Mouse (Mus musculus) limb, embryonic 11.5 days (tissue): ENCODE measurements around the gene Slc44a1. TPM values are rescaled to one million over a fixed set of nuclear protein-coding genes. Genes with fewer than 3 reads are reported as not detected.

Experiments
- ATAC-seq: fragments of 200-750 bp; cut with Nextera tagmentation; 2 replicates; pipeline ENCODE4 v1.8.0; 2017; ENCODE audit warnings: low read depth; ENCODE audit not compliant: insufficient number of reproducible peaks, low FRiP score, low TSS enrichment
- DNase-seq: peaks from one replicate; pipeline ENCODE4 v3.0.0-alpha.2; 2015; ENCODE audit warnings: low spot score
- H3K27ac ChIP-seq: fragments of 300-500 bp; sonication (generic); replicated peaks from 2 replicates; pipeline ENCODE4 v1.5.1; 2014; ENCODE audit warnings: low read depth, mild to moderate bottlenecking, low read length
- H3K27me3 ChIP-seq: fragments of 300-500 bp; sonication (generic); 2 replicates; pipeline ENCODE4 v1.6.1; 2014; ENCODE audit warnings: mild to moderate bottlenecking, low read length, mixed read lengths; ENCODE audit not compliant: control insufficient read depth, insufficient read depth
- H3K36me3 ChIP-seq: fragments of 300-500 bp; sonication (generic); 2 replicates; pipeline ENCODE4 v1.6.1; 2014; ENCODE audit warnings: mild to moderate bottlenecking, low read length, moderate library complexity, mixed read lengths; ENCODE audit not compliant: control insufficient read depth, insufficient read depth
- H3K4me1 ChIP-seq: fragments of 300-500 bp; sonication (generic); 2 replicates; pipeline ENCODE4 v1.6.1; 2014; ENCODE audit warnings: low read length, mixed read lengths; ENCODE audit not compliant: control insufficient read depth, insufficient read depth
- H3K4me2 ChIP-seq: fragments of 300-500 bp; sonication (generic); 2 replicates; pipeline ENCODE4 v1.6.1; 2014; ENCODE audit warnings: low read depth, mild to moderate bottlenecking, moderate library complexity; ENCODE audit not compliant: severe bottlenecking
- H3K4me3 ChIP-seq: fragments of 300-500 bp; sonication (generic); 2 replicates; pipeline ENCODE4 v1.5.1; 2014; ENCODE audit warnings: low read depth, low read length
- H3K9ac ChIP-seq: fragments of 300-500 bp; sonication (generic); 2 replicates; pipeline ENCODE4 v1.6.1; 2014; ENCODE audit warnings: mild to moderate bottlenecking, low read length
- H3K9me3 ChIP-seq: fragments of 300-500 bp; sonication (generic); 2 replicates; pipeline ENCODE4 v1.6.1; 2016; ENCODE audit warnings: low read length; ENCODE audit not compliant: control insufficient read depth
- WGBS: fragments of 180-500 bp; shearing (Covaris S2); extraction: QIAGEN DNeasy Blood & Tissue Kit; methylation state at CpG from one replicate; pipeline ENCODE4 v1.1.7; 2014; 5-methylcytosine and 5-hydroxymethylcytosine counted together
- polyA plus RNA-seq: library from polyadenylated mRNA; unstranded; fragments of >200 nt; fragmentation: Nextera tagmentation; extraction: Ambion mirVana; gene quantifications from 2 replicates; pipeline ENCODE4 v1.2.1, GENCODE M21; 2014

The Slc44a1 gene
- polyA plus RNA-seq, 1 experiment from 2014 or later: 24.6 TPM

DNA sequence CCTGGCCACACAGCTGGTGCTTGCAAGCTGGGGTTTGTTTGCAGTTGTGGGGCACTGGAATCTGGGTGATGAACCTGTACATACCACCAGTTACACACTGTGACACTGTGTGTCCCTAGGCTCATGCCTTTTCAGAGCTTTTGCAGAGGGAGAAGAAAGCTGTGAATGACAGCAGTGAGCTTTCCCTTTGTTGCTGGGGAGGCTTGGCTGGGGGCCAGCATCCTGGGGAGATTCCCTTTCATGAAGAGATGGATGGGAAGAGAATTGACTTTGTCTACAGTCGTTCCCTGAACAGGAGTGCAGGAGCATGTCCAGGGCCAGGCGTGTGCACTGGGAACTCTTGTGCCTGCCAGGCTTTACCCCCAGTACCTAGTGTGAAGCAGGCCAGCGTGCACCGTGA is 184.6 kb downstream of the Slc44a1 start:
- no peak for ATAC-seq
- Histone ChIP-seq H3K4me1 (no peaks in the 10 kb centered on the region), H3K9me3 (no peaks in the 10 kb centered on the region), H3K27ac (no peak overlapping the region), H3K4me3 (no peak overlapping the region), H3K36me3 (no peaks in the 10 kb centered on the region), H3K27me3 (no peaks in the 10 kb centered on the region), H3K9ac (no peak overlapping the region), H3K4me2 (no peak overlapping the region)
- 67% methylated on average over 4 of the region's 4 CpGs for WGBS
- no peak for DNase-seq

DNA sequence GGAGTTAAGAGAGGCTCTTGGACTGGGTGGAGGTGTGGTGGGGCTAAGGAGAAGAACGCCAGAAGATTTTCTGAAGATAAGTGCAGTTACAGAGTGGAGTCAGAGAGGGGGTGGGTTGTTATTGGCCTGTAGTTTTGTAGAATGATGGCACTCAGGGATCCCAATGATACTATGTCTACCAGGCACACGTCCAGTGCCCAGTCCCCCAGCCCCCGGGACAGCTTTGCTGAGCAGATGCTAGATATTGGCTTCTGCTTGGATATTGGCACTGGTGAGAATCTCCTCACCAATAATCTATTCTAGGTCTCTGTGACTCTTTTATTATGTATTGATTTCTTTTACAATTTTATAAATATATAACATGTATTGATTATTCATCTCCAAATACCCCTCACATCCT is 185.1 kb downstream of the Slc44a1 start:
- DNase-seq (no peak), ATAC-seq (no peak)
- Histone ChIP-seq H3K27me3 (no peaks in the 10 kb centered on the region), H3K4me1 (no peaks in the 10 kb centered on the region), H3K9ac (no peak overlapping the region), H3K27ac (no peak overlapping the region), H3K9me3 (no peaks in the 10 kb centered on the region), H3K4me2 (no peak overlapping the region), H3K4me3 (no peak overlapping the region), H3K36me3 (no peaks in the 10 kb centered on the region)
- 75% methylated on average over 3 of the region's 3 CpGs for WGBS

DNA sequence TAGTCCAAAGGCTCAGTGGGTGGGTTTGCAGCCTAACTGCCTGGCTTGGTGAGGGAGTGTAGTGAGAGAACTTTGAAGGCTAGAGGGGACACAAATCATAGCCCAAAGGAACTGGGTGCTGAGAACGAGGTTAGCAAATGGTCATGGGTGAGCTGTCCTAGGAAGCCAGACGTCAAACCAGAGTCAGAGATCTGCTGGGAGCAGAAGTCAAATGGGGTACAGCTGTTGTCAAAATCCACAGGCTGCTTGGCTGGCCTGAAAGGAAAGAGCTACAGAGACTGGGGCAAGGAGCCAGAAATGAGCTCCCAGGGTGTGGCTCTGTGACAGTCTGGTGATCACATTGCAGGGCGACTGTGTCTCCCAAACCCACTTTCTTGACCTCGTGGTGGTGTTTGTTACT is 188.7 kb downstream of the Slc44a1 start:
- DNase-seq (no peak), ATAC-seq (no peak)
- Histone ChIP-seq H3K27ac (no peak overlapping the region), H3K4me2 (no peak overlapping the region), H3K36me3 (no peaks in the 10 kb centered on the region), H3K4me3 (no peak overlapping the region), H3K9me3 (no peaks in the 10 kb centered on the region), H3K4me1 (no peaks in the 10 kb centered on the region), H3K27me3 (no peaks in the 10 kb centered on the region), H3K9ac (no peak overlapping the region)
- WGBS: 41% methylated on average over 4 of the region's 4 CpGs

DNA sequence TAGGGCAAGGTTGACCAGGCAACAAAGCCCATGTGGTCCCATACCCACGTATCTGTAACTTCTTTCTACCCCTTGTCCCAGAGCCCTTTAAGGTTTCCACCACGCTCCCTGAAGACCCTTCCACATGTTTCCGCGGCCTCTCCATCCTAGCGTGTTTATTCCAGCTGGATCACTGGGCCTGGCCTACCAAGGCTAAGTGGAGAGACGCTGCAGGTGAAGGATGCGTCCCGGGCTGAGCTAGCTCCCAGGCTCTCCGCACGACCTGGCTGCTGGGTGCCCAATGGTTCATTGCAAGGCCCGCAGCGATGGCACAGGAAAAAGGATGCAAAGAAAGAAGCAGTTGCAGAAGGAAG is 190.7 kb downstream of the Slc44a1 start:
- no peaks in the 10 kb centered on the region for H3K9me3 ChIP-seq
- H3K4me1 ChIP-seq: no peaks in the 10 kb centered on the region
- H3K36me3 ChIP-seq: no peaks in the 10 kb centered on the region
- H3K27ac ChIP-seq: no peak overlapping the region
- H3K9ac ChIP-seq: peak overlapping the region; percentile 85
- H3K27me3 ChIP-seq: no peaks in the 10 kb centered on the region
- no peak for DNase-seq
- ATAC-seq: no peak
- H3K4me2 ChIP-seq: peak overlapping the region; percentile 49
- 12% methylated on average over 12 of the region's 12 CpGs for WGBS
- H3K4me3 ChIP-seq: peak overlapping the region; percentile 85

DNA sequence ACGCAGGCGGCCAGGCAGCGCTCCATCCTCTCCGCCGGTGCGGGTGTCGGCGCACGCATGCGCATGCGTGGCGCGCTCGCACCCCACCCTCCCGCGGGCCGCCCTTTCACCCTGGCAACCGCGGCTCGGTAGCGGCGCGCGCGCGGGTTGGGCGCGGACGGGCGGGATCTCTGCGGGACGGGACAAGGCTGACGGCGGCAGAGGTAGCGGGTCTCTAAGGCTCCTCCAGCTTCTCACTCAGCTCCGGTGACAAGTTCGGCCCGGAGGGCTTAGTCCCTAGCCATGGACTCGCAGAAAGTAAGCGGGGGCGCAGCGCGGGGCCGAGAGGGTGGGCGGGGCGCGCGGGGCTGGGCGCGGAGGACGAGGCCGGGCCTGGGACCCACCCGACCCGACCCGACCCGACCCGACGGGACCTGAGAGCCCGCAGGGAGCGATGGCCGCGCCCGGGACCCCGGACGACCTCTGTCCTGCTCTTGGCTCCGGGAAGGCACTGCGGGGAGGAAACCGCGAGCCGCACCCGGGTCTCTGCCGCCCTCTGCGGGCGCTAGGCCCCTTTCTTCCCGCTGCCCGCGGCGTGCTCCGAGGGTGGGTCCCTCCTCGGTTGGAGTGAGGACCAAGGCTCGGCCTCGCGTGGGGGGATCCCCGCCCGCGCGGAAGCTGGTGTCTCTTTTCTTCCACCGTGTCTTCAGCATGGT is 191.2 kb downstream of the Slc44a1 start, which contains the start of gene Fsd1l:
Fsd1l (plus strand) TSS at position 156 of the 695 bp plus-strand sequence.
- Histone ChIP-seq H3K36me3 (no peaks in the 10 kb centered on the region), H3K27me3 (no peaks in the 10 kb centered on the region), H3K4me3 (peak within 1 kb of the TSS; percentile 85), H3K9me3 (no peaks in the 10 kb centered on the region), H3K9ac (peak within 1 kb of the TSS; percentile 85), H3K4me1 (no peaks in the 10 kb centered on the region), H3K27ac (no peak within 1 kb of the TSS), H3K4me2 (peak within 1 kb of the TSS; percentile 49)
- WGBS: under 1% methylated on average over 68 of the region's 88 CpGs
- DNase-seq: peak; percentile 82
- peak; percentile 81 for ATAC-seq

DNA sequence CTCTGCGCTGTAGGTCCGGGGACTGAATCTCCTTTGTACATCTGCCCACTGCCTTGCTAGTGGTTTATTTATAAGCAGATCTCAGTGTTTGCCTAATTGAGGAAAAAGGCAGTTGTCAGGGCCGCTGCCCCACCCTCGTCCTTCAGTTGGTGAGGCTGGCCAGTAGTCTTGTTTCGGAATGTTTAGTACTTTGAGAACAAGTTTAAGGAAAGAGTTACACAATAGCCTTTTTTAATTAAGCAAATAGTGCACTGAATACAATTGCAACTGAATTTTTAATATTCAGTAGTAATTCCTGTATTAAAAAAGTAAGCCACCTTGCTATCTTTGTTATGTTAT is 191.8 kb downstream of the Slc44a1 start:
- no peak overlapping the region for H3K27ac ChIP-seq

DNA sequence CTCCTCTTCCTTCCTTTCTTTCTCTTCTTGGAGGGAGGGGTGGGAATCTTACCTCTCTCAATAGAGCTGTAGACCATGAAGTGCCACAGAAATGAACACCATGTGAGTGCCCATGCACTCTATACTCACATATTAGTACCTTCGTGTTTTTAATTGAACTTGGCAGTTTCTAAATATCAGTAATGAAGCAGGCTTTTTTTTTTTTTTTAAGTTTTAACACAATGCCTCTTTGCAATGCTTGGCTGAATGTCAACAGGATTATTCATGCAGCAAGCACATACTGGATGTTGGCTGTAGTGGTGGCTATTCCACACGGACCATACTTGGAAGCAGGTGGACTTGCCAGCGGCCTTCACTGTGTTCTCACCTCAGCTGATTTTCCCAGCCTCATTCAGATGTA is 195.1 kb downstream of the Slc44a1 start:
- H3K4me3 ChIP-seq: no peak overlapping the region
- no peaks in the 10 kb centered on the region for H3K36me3 ChIP-seq
- no peak for ATAC-seq
- no peaks in the 10 kb centered on the region for H3K9me3 ChIP-seq
- H3K4me2 ChIP-seq: no peak overlapping the region
- no peak for DNase-seq
- H3K4me1 ChIP-seq: no peaks in the 10 kb centered on the region
- WGBS: 87% methylated on average over 3 of the region's 3 CpGs
- H3K27me3 ChIP-seq: no peaks in the 10 kb centered on the region
- H3K27ac ChIP-seq: no peak overlapping the region
- H3K9ac ChIP-seq: no peak overlapping the region

More for the DNA sequence above, 191.8 kb downstream of the Slc44a1 start:
- WGBS: 4% methylated on average over 5 of the region's 5 CpGs
- no peak for ATAC-seq
- no peaks in the 10 kb centered on the region for H3K36me3 ChIP-seq
- H3K4me1 ChIP-seq: no peaks in the 10 kb centered on the region
- H3K9me3 ChIP-seq: no peaks in the 10 kb centered on the region
- peak overlapping the region; percentile 85 for H3K4me3 ChIP-seq
- no peaks in the 10 kb centered on the region for H3K27me3 ChIP-seq
- peak overlapping the region; percentile 85 for H3K9ac ChIP-seq
- no peak for DNase-seq
- H3K4me2 ChIP-seq: peak overlapping the region; percentile 49

DNA sequence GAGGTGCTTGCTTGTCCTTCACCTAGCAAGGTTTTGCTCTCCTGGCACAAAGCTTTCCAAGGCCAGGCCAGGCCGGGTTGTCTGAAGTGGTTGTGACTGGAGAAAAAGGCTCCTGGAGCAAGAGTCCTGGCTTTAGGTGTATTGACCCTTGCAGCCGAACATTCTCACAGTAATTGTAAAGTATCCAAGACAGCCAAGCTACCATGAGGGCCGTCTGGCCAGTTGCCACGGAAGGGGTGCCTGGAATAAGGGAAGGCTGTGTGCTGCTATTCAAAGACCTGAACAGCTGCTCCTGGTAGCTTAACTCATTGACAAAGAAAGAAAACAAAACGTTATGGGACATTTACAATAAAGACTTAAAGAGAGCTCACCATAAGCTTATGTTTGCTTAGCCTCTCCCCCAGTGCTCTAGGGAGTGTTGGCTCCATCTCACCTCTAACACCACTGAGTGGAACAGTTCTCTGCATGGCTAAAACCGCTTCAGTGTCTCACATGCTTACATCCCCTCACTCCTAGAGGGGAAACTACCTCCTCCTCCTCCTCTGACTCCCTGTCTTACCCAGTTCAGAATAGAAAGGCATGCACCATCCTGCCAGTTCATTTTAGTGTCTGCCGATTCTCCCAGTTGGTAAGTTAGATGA is 197.2 kb downstream of the Slc44a1 start:
- WGBS: 81% methylated on average over 7 of the region's 7 CpGs
- H3K4me1 ChIP-seq: no peaks in the 10 kb centered on the region
- ATAC-seq (no peak), DNase-seq (no peak)
- H3K27me3 ChIP-seq: no peaks in the 10 kb centered on the region
- H3K36me3 ChIP-seq: no peaks in the 10 kb centered on the region
- H3K4me2 ChIP-seq: no peak overlapping the region
- no peak overlapping the region for H3K27ac ChIP-seq
- H3K9ac ChIP-seq: no peak overlapping the region
- no peak overlapping the region for H3K4me3 ChIP-seq
- H3K9me3 ChIP-seq: no peaks in the 10 kb centered on the region
